Mouse (Mus musculus): ENCODE results near the gene Tap1.

- TF ChIP-seq TAL1 (conservative IDR thresholded peaks at IDR 0.05; ENCODE audit: low read depth, low read length) (no peak), CTCF (IDR thresholded peaks at IDR 0.05; ENCODE audit: low read depth, low read length) (no peak), GATA1 (IDR thresholded peaks at IDR 0.05; ENCODE audit: borderline replicate concordance, low read length) (no peak), POLR2AphosphoS5 (IDR thresholded peaks at IDR 0.05; ENCODE audit: insufficient replicate concordance, low read depth, low read length) (no peak)
Observed at GRCm38 (mm10) chr17:34200047-34200446, 12.7 kb downstream of the Tap1 start.
